Mouse (Mus musculus) lung, postnatal 0 days (tissue): ENCODE measurements around the gene Rpusd3.

Experiments used
- CTCF ChIP-seq: IDR thresholded peaks from 2 replicates; pipeline ENCODE4 v1.5.1; 2016; ENCODE audit warnings: antibody characterized with exemption, mild to moderate bottlenecking
- EP300 ChIP-seq: IDR thresholded peaks from 2 replicates; pipeline ENCODE4 v1.6.1; 2016; ENCODE audit warnings: antibody characterized with exemption, mild to moderate bottlenecking, control low read depth

- no peak for TF ChIP-seq CTCF
- TF ChIP-seq EP300 = no peak
Measured at GRCm38 (mm10) chr6:113394811-113395210, 24.3 kb downstream of the Rpusd3 start.
